Mouse (Mus musculus) splenic B cell, adult 2 months (primary cell): ENCODE results near the gene Galnt16.

Experiments
- DNase-seq: peaks from one replicate; pipeline ENCODE4 v3.0.0-alpha.2; 2011; ENCODE audit warnings: low read depth, low spot score
- H3K27me3 ChIP-seq: 2 replicates; pipeline ENCODE4 v1.6.1; 2012; ENCODE audit warnings: mild to moderate bottlenecking, low read length, moderate library complexity, mixed read lengths; ENCODE audit not compliant: control insufficient read depth, poor library complexity, insufficient read depth, severe bottlenecking
- H3K36me3 ChIP-seq: 2 replicates; pipeline ENCODE4 v1.6.1; 2012; ENCODE audit warnings: mild to moderate bottlenecking, low read length, moderate library complexity, mixed read lengths; ENCODE audit not compliant: control insufficient read depth, poor library complexity, insufficient read depth, severe bottlenecking

Gene Galnt16

GRCm38 (mm10) chr12:80522006-80522405, 3.9 kb downstream of the Galnt16 start:
- Histone ChIP-seq H3K36me3 (no peaks in the 10 kb centered on the region), H3K27me3 (no peaks in the 10 kb centered on the region; the same call in 1 of the 2 replicates)
- DNase-seq: no peak

- no peaks in the 10 kb centered on the region for H3K36me3 ChIP-seq
- no peaks in the 10 kb centered on the region for H3K27me3 ChIP-seq
- no peak for DNase-seq
These were observed 6.3 kb downstream of the Galnt16 start for GRCm38 (mm10) chr12:80524276-80524921.

GRCm38 (mm10) chr12:80525513-80525912, 7.4 kb downstream of the Galnt16 start:
- no peak for DNase-seq
- no peaks in the 10 kb centered on the region for H3K27me3 ChIP-seq
- H3K36me3 ChIP-seq: no peaks in the 10 kb centered on the region

GRCm38 (mm10) chr12:80526511-80526910, 8.4 kb downstream of the Galnt16 start:
- DNase-seq: no peak
- H3K27me3 ChIP-seq: no peaks in the 10 kb centered on the region

GRCm38 (mm10) chr12:80527727-80528389, 9.8 kb downstream of the Galnt16 start:
- no peak for DNase-seq
- H3K36me3 ChIP-seq: no peaks in the 10 kb centered on the region
- H3K27me3 ChIP-seq: no peaks in the 10 kb centered on the region

More at GRCm38 (mm10) chr12:80526511-80526910, 8.4 kb downstream of the Galnt16 start:
- H3K36me3 ChIP-seq: no peaks in the 10 kb centered on the region

- H3K27me3 ChIP-seq: no peaks in the 10 kb centered on the region
These were observed 12.0 kb downstream of the Galnt16 start for GRCm38 (mm10) chr12:80530052-80530451.

GRCm38 (mm10) chr12:80530630-80531029, 12.6 kb downstream of the Galnt16 start:
- Histone ChIP-seq H3K27me3 (no peaks in the 10 kb centered on the region), H3K36me3 (no peaks in the 10 kb centered on the region)
- DNase-seq: no peak

More at GRCm38 (mm10) chr12:80530052-80530451, 12.0 kb downstream of the Galnt16 start:
- DNase-seq: no peak
- no peaks in the 10 kb centered on the region for H3K36me3 ChIP-seq

- DNase-seq: no peak
- Histone ChIP-seq H3K27me3 (no peaks in the 10 kb centered on the region), H3K36me3 (no peaks in the 10 kb centered on the region)
These were observed 13.5 kb downstream of the Galnt16 start for GRCm38 (mm10) chr12:80531585-80531984.

- no peaks in the 10 kb centered on the region for H3K36me3 ChIP-seq
- no peaks in the 10 kb centered on the region for H3K27me3 ChIP-seq
- DNase-seq: no peak
These were observed 15.8 kb downstream of the Galnt16 start for GRCm38 (mm10) chr12:80533876-80534275.

- no peak for DNase-seq
- Histone ChIP-seq H3K27me3 (no peaks in the 10 kb centered on the region), H3K36me3 (no peaks in the 10 kb centered on the region)
These were observed 19.2 kb downstream of the Galnt16 start for GRCm38 (mm10) chr12:80537313-80537712.

GRCm38 (mm10) chr12:80538311-80538710, 20.2 kb downstream of the Galnt16 start:
- Histone ChIP-seq H3K36me3 (no peaks in the 10 kb centered on the region), H3K27me3 (no peaks in the 10 kb centered on the region)
- DNase-seq: no peak

GRCm38 (mm10) chr12:80545310-80545709, 27.2 kb downstream of the Galnt16 start:
- no peak for DNase-seq
- Histone ChIP-seq H3K36me3 (no peaks in the 10 kb centered on the region), H3K27me3 (no peaks in the 10 kb centered on the region)

GRCm38 (mm10) chr12:80549646-80550045, 31.6 kb downstream of the Galnt16 start:
- no peaks in the 10 kb centered on the region for H3K27me3 ChIP-seq
- DNase-seq: no peak
- H3K36me3 ChIP-seq: no peaks in the 10 kb centered on the region

GRCm38 (mm10) chr12:80553157-80553556, 35.1 kb downstream of the Galnt16 start:
- no peak for DNase-seq
- Histone ChIP-seq H3K27me3 (no peaks in the 10 kb centered on the region), H3K36me3 (no peaks in the 10 kb centered on the region)

- Histone ChIP-seq H3K36me3 (no peaks in the 10 kb centered on the region), H3K27me3 (no peaks in the 10 kb centered on the region)
- DNase-seq: no peak
These were observed 36.2 kb downstream of the Galnt16 start for GRCm38 (mm10) chr12:80554312-80554711.
